Mouse (Mus musculus) G1E (cell line): ENCODE measurements around the gene Snx6. TPM values are rescaled to one million over a fixed set of nuclear protein-coding genes. Genes with fewer than 3 reads are reported as not detected.
A peak's percentile ranks its signal among the peaks of the same experiment; 100 is the strongest.
"Not testable (repeated sequence)": the region's sequence is repeated elsewhere in the genome, so short reads cannot be mapped to it uniquely, and the experiment has no call there.

ENCODE experiments used
- ATAC-seq: 2 replicates; pipeline ENCODE4 v1.8.0; 2016; ENCODE audit warnings: mild to moderate bottlenecking; ENCODE audit not compliant: insufficient number of reproducible peaks, poor library complexity, low FRiP score, severe bottlenecking; ENCODE audit errors: extremely low read depth
- DNase-seq: peaks from one replicate; pipeline ENCODE4 v3.0.0; 2012; ENCODE audit warnings: low spot score
- H3K27me3 ChIP-seq: 2 replicates; pipeline ENCODE4 v1.6.1; 2012; ENCODE audit warnings: mild to moderate bottlenecking, low read length, inconsistent platforms; ENCODE audit not compliant: insufficient read depth
- H3K36me3 ChIP-seq: replicated peaks from 2 replicates; pipeline ENCODE3; 2012; ENCODE audit warnings: mild to moderate bottlenecking, inconsistent platforms
- H3K4me1 ChIP-seq: 2 replicates; pipeline ENCODE4 v1.6.1; 2012; ENCODE audit warnings: low read depth, low read length, inconsistent platforms, mixed read lengths; ENCODE audit not compliant: insufficient read depth
- H3K4me3 ChIP-seq: 2 replicates; pipeline ENCODE4 v1.5.1; 2012; ENCODE audit warnings: low read depth, mild to moderate bottlenecking, inconsistent platforms, low read length, moderate library complexity, mixed read lengths
- H3K9me3 ChIP-seq: replicated peaks from 2 replicates; pipeline ENCODE4 v1.6.1; 2012; ENCODE audit warnings: inconsistent platforms
- CTCF ChIP-seq: IDR thresholded peaks from 2 replicates; pipeline ENCODE4 v1.5.1; 2012; ENCODE audit warnings: low read depth, low read length, inconsistent platforms, mixed read lengths
- GATA1 ChIP-seq: IDR thresholded peaks from 2 replicates; pipeline ENCODE4 v1.6.1; 2012; ENCODE audit warnings: borderline replicate concordance, low read length, inconsistent platforms, mixed read lengths
- GATA2 ChIP-seq: IDR thresholded peaks from 2 replicates; pipeline ENCODE4 v1.6.1; 2012; ENCODE audit warnings: low read depth, low read length, inconsistent platforms, borderline replicate concordance
- POLR2AphosphoS5 ChIP-seq: IDR thresholded peaks from 2 replicates; pipeline ENCODE4 v1.6.1; 2012; ENCODE audit warnings: low read depth, low read length, inconsistent platforms; ENCODE audit not compliant: insufficient replicate concordance
- TAL1 ChIP-seq: conservative IDR thresholded peaks from 2 replicates; pipeline ENCODE4 v1.6.1; 2012; ENCODE audit warnings: low read depth, low read length, inconsistent platforms, mixed read lengths
- polyA plus RNA-seq: library from polyadenylated mRNA; stranded (reverse); fragments of >175 nt; gene quantifications from 2 replicates; pipeline ENCODE4 v1.2.3, GENCODE M21; 2012
- total RNA-seq, 2 experiments: library from RNA; stranded (forward) in 1 of 2; stranded (reverse) in 1 of 2; fragments of 200-1000 nt in 1 of 2; fragments of >200 nt in 1 of 2; fragmentation: Nextera tagmentation in 1 of 2; gene quantifications; 2 replicates each; pipeline ENCODE4 v1.2.3; 2014 to 2017

The Snx6 gene
- total and polyA plus RNA-seq, 3 experiments = 17.5 to 188 (median 74.0) TPM

DNA sequence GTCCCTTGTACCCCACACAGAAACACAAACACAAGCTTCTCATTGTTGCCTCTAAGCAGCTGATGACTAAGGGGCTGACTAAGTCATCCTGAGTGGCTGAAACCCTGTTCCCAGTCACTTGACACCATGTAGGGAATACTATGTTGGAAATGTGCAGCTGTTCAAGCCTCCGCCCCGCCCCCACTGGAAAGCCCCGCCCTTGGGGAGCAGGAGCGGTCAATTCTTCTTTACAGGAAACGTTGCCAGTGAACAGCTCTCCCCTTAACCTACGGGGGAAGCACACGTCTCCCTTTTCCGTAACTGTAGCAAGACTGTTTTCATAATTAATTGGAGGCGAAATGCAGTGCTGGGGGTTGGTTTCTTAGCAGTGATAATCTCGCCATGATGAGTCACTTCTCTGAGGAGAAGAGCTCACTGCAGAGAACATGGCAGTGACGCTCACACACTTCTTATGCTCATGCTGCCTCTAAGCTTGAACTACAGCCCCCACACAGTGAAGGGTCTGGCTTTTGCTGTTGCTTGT, 39.5 kb upstream of the Snx6 start:
- Histone ChIP-seq H3K4me1 (peaks cover 18% of the 10 kb centered on the region), H3K4me3 (peak overlapping the region; percentile 41; the same call in 1 of the 2 replicates), H3K27me3 (peaks cover 12% of the 10 kb centered on the region), H3K36me3 (no peaks in the 10 kb centered on the region), H3K9me3 (no peaks in the 10 kb centered on the region)
- DNase-seq (peak; percentile 29), ATAC-seq (peak; percentile 52)
- no peak for TF ChIP-seq CTCF
- TF ChIP-seq GATA2 = no peak
- no peak for TF ChIP-seq POLR2AphosphoS5
- no peak for TF ChIP-seq GATA1
- TF ChIP-seq TAL1 = no peak

DNA sequence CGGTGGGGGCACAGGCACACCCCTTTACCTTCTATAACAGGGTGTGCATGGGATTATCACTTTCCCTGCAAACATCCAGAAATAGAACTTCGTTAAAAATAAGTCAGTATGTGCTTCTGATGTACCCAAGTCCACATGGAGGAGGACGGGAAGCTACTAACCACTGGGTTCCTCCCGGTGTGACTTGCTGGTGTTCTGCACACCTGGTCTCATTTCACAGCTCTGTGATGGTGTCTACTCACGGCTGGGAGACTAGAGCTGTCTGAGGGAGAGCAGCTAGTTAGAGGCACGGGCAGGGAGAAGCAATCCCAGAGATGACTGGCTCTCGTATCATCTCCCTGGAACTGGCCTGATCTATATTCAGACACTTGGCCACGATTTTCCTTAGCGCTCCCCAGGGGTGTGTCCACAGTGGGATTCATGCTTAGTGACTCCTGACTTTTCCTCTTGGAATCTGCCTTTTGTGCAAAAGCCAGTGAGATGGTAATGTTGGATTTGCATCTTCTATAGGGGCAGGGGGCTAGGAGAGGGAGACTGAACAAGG, 38.4 kb upstream of the Snx6 start:
- no peak for ATAC-seq
- H3K36me3 ChIP-seq = no peaks in the 10 kb centered on the region
- TF ChIP-seq POLR2AphosphoS5 = no peak
- no peak for TF ChIP-seq CTCF
- no peak for TF ChIP-seq TAL1
- no peak for TF ChIP-seq GATA1
- TF ChIP-seq GATA2 = no peak
- peaks cover 9% of the 10 kb centered on the region for H3K27me3 ChIP-seq
- no peaks in the 10 kb centered on the region for H3K9me3 ChIP-seq
- H3K4me1 ChIP-seq = peaks cover 18% of the 10 kb centered on the region
- DNase-seq = no peak
- no peak overlapping the region for H3K4me3 ChIP-seq

- DNase-seq, H3K9me3 ChIP-seq, ATAC-seq, H3K36me3 ChIP-seq, H3K4me3 ChIP-seq: not testable (repeated sequence)
- peaks cover 16% of the 10 kb centered on the region for H3K4me1 ChIP-seq
- H3K27me3 ChIP-seq = peaks cover 20% of the 10 kb centered on the region
Measured at GRCm38 (mm10) chr12:54831927-54832326, 36.4 kb upstream of the Snx6 start.

DNA sequence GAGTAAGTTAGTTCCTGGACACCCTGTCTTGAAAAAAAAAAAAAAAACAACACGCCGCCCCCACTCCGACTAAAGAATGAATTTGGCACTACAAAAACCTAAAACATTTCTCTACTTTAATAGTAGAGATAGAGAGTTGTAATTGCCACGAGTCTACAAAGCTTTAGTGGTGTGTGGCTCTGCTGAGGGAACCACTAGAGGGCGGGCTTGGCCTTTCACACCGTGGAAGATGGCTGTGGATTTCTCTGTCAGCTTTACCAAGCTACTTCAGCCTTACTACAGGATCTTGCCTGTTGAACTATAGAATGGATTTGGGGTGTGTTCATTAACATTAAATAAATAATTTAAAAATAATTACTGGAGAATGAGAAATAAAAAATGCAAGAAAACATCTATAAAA, 35.1 kb upstream of the Snx6 start:
- DNase-seq = peak; percentile 87
- Histone ChIP-seq H3K9me3 (no peaks in the 10 kb centered on the region), H3K27me3 (peaks cover 23% of the 10 kb centered on the region), H3K4me1 (peaks cover 15% of the 10 kb centered on the region), H3K4me3 (no peak overlapping the region), H3K36me3 (no peaks in the 10 kb centered on the region)
- peak; percentile 51; the same call in 1 of the 2 replicates for ATAC-seq
- no peak for TF ChIP-seq GATA2
- TF ChIP-seq POLR2AphosphoS5 = no peak
- no peak for TF ChIP-seq TAL1
- TF ChIP-seq CTCF = peak; percentile 88
- no peak for TF ChIP-seq GATA1

- Histone ChIP-seq H3K4me3 (no peak overlapping the region), H3K4me1 (peaks cover 8% of the 10 kb centered on the region), H3K9me3 (no peaks in the 10 kb centered on the region), H3K27me3 (peaks cover 23% of the 10 kb centered on the region), H3K36me3 (no peaks in the 10 kb centered on the region)
- DNase-seq (no peak), ATAC-seq (no peak)
- TF ChIP-seq GATA1 = no peak
- TF ChIP-seq CTCF = no peak
- no peak for TF ChIP-seq GATA2
- TF ChIP-seq TAL1 = no peak
- TF ChIP-seq POLR2AphosphoS5 = no peak
Measured at GRCm38 (mm10) chr12:54829876-54830275, 34.4 kb upstream of the Snx6 start.

- Histone ChIP-seq H3K4me1 (peaks cover 2% of the 10 kb centered on the region; the same call in 1 of the 2 replicates), H3K27me3 (peaks cover 18% of the 10 kb centered on the region), H3K4me3 (no peak overlapping the region), H3K36me3 (no peaks in the 10 kb centered on the region), H3K9me3 (no peaks in the 10 kb centered on the region)
- no peak for ATAC-seq
- no peak for DNase-seq
- no peak for TF ChIP-seq CTCF
- no peak for TF ChIP-seq GATA2
- no peak for TF ChIP-seq POLR2AphosphoS5
- TF ChIP-seq GATA1 = no peak
- no peak for TF ChIP-seq TAL1
Measured at GRCm38 (mm10) chr12:54828043-54828442, 32.5 kb upstream of the Snx6 start.

- ATAC-seq (0 out of 2 replicates have a peak, but pooled peaks have one; percentile 40), DNase-seq (peak; percentile 50)
- H3K9me3 ChIP-seq = no peaks in the 10 kb centered on the region
- H3K4me3 ChIP-seq = no peak overlapping the region
- H3K27me3 ChIP-seq = peaks cover 18% of the 10 kb centered on the region
- TF ChIP-seq CTCF (peak; percentile 36; the same call in 1 of the 2 replicates), GATA2 (no peak), POLR2AphosphoS5 (no peak), TAL1 (no peak), GATA1 (no peak)
- H3K36me3 ChIP-seq = no peaks in the 10 kb centered on the region
- H3K4me1 ChIP-seq = peaks cover 13% of the 10 kb centered on the region
Measured at GRCm38 (mm10) chr12:54825202-54825601, 29.7 kb upstream of the Snx6 start.
